Mouse (Mus musculus): ENCODE data around the gene Tsr3.
"Not testable (repeated sequence)": the region's sequence is repeated elsewhere in the genome, so short reads cannot be mapped to it uniquely, and the experiment has no call there.

Gene Tsr3

DNA sequence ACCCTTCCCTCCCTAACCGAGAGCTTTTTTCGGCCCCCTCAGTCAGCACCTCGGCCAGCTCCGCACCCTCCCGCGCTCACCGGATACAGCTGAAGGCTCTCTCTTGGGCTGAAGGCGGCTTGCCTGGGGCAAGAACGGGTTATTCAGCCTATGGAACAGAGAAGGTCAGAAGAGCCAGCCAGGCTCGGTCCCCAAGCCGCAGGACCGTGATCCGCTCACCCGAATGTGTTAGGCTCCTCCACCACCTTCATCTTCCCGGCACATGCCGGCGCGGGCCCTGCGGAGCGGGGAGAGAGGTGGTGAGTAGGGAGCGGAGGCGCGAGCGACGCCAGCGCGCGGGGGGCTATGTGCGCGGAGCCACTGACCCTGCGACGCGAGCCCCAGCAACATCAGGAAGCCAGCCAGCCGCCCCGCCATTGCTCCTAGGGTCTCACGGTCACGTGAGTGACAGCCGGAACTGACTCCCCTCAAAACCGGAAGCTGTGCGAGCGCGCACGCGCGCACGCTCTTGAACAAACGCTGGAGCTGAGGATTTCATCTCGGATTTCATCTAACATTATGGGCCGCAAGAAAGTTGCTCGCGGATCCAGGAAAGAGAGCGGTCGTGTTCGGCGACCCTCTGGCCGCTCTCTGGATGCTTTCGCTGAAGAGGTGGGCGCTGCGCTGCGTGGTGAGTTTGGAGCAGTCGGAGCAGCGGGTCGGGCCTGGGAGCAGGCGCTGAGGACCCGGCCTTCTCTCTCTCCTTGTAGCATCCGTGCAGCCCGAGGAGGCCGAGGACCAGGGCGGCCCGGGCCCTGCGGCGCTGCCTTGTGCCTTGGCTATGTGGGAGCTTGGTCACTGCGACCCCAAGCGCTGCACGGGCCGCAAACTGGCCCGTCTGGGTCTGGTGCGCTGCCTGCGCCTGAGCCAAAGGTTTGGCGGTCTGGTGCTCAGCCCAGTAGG, at the start of gene Tsr3, which contains the start of gene Gnptg:
Gene Tsr3 (plus strand): TSS at position 476 of the 942 bp plus-strand sequence.
Gene Gnptg (minus strand): TSS at position 430 of the 942 bp plus-strand sequence.
- DNase-seq = peak; percentile 92

- DNase-seq = no peak
Observed at GRCm38 (mm10) chr17:25202401-25202800, 37.6 kb upstream of the Tsr3 start.

- DNase-seq = peak; percentile 60
Observed at GRCm38 (mm10) chr17:25210006-25210405, 30.0 kb upstream of the Tsr3 start.

DNA sequence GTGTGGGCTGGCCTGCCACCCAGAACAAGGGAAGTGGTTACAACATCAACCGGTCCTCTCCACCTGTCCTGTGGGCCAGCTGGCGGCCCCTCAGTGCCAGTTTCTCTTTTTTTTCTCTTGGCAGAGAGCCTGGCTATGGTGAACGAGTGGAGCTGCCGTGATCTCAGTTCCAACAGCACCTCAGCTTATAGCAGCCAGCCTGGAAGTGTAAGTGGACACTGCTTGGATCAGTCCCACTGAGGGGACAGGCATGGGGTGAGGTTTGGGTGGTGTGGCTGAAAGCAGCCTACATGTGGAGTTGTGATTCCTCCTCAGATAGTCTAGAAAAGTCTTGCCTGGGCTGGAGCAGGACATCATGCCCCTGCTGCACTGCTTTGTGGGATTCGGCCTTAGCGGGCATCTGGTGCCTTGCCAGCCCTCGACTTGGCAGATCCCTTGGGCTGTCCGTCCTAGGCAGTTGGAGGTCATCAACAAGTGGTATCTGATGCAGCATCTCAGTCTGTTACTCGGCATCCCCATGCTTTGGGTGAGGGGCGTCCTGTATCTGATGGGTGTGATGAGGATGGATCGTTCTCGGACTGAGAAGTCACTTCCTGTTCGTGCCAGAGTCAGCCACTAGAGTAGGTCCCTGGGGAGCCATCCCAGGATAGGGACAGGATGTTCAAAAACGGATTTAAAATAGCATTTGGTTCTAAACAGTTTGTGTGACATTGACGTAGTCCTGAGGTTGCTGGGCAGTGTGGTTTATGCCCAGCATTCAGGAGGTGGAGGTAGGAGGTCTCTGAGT, 29.1 kb upstream of the Tsr3 start:
- peak; percentile 62 for DNase-seq

DNA sequence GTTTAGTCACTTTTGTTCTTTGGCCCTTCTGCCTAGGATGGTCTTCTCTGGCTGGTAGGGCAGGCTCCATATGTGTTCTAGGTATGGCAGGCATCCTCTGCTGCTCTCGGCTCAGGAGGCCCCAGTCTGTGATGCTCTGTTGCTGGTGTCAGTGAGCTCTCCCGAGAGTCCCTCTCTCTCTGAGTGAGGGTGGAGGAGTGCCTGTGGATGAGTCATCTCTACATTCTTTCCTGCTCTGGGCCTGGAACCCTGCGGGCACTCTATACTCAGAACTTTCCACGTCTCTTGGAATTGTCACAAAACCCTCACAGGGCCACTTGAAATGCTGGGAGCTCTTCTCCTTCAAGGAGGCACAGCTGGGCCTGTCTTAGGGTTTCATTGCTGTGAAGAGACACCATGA, 28.3 kb upstream of the Tsr3 start:
- DNase-seq = no peak

DNA sequence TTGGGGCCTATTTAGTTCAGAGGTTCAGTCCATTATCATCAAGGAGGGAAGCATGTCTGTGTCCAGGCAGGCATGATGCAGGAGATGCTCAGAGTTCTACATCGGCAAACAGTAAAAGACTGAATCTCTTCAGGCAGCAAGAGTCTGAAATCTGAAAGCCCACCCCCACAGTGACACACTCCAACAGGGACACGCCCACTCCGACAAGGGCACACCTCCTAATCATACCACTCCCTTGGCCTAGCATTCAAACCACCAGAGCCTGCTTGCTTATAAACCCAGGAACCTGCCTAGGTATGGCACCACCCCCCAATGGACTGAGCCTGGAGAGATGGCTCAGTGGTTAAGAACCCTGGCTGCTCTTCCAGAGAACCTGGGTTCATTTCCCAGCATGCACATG, 24.5 kb upstream of the Tsr3 start:
- DNase-seq = no peak

GRCm38 (mm10) chr17:25218967-25219366, 21.0 kb upstream of the Tsr3 start:
- no peak for DNase-seq

DNA sequence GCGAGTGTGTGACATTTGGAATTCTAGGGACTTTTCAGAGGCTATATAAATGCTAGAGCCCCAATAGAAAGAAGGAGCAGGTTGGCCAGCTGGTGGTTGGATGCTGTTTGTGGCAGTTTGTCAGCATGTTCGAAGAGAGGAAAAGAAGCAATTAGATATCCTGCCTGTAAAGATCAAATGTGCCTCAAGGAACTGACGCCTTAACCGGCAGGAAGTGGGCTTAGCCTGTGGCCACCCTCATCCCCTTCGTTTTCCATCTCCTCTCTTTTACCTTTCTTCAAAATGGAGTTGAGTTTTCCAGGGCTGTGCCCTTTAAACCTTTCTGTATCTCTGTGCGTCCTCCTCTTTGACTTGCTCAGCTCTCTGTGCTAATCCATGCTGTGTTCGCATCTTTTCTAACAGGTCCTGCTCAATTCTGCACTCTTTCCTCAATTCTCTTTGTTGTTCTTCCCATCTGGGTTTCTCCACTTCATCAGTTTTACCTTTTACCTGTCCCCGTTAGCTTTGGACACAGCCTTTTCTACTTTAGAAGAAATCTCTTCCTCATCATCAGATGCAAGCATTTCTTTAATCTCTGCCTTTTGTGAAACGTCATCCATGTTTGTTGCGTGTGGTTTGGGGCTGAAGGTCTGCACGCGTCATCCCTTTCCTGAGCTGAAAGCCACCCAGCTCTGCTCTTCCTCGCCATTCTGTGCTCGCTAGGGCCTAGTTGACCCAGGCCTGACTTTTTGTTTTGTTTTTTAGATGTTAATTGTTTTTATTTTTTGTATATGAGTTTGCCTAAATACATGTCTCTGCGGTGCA, 20.3 kb upstream of the Tsr3 start:
- no peak for DNase-seq

GRCm38 (mm10) chr17:25220746-25221145, 19.2 kb upstream of the Tsr3 start:
- DNase-seq = no peak

- DNase-seq = peak; percentile 64
Observed at GRCm38 (mm10) chr17:25221821-25222503, 18.0 kb upstream of the Tsr3 start.

DNA sequence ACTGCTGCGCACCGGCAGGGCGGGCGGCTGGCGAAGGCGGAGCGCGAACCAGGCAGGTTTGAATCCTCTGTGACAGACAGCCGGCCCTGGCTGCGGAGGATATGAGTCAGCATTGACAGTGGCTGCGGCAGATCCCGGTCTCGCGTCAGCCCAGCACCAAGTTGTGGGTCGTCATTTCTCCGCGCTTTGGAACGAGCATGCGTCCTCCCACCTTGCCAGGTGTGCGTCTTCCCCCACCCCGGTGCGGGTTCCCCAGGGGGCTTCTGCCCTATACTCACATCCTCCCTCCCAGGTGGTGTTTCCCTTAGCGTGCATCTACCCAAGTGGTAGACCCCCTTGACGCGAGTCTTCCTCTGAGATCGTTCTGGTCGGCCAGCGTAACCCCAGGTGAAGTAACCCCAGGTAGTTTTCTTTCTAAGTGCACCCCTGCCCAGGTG, 17.4 kb upstream of the Tsr3 start:
- DNase-seq = not testable (repeated sequence)

DNA sequence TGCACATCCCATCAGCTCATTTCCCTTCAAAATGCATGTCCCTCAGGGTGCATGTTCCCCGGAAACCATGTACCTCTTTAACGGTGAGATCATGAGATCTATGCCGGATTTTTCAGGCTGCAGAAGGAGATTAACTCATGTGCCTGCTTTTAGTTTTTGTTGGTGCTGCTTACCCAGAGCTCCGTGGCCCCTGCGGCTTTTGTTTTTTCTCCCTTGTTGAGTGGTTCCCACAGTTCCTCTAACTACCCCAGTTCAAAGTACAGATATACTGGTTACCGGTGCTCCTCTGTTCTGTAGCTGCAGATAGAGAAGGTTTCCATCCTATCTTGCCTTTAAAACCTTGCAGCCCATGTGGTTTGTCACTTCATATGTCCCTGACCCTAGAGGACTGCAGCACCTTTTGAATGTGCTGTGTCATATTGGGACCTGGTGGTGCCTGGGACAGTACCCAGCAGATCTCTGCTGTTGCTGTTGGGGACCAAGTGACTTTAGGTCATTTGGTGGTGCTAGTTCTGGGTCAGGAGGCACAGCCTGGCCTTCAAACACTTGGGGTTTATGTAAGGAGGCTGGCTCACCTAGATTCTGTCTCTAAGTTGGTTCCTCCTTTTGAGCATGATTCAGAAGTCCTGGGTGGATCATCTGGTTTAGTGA, 16.9 kb upstream of the Tsr3 start:
- DNase-seq = no peak

DNA sequence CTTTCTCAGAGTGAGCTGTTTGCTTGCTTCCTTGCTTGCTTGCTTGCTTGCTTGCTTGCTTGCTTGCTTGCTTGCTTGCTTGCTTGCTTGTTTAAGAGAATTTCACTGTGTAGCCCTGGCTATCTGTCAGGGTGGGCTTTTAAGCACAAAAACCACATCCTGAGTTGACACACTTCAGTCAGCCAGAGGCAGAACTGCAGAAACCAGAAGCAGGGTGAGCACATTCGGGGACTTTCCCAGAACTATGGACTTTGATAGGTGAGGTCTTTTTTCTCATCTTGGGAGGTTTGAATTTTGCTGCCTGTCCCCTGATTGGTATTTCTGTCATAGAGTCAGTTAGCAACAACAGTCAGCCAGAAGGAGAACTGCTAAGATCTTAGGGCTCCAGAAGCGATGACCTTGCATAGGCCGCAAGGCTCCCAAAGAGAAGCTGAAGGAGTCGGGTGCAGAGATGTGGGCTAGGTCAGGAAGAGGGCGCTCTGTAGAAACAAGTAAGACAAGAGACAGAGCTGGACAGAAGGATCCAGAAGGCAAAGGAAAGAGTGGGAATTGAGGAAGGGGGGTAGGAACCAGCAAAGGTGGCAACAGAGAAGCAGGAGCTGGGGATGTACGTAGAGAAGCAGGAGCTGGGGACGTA, 15.3 kb upstream of the Tsr3 start:
- DNase-seq = no peak

DNA sequence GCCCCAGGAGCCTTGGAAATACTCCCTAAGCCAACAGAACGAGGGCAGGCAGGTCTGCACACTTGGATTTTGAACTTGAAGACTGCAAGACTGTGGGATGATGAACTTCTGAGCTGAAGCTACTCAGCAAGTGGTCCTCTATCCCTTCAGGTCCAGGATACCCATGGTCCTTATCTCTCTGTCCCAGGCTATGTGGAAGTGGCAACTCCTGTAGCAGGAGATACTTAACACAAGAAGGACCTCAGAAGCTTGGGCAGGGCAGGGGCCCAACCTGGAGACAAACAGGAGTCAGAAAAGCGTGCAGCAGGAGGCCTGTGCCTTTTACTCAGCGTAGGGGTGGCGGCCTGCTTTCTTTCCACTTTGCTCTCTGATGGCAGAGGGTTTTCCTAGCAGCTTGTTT, 14.3 kb upstream of the Tsr3 start:
- DNase-seq = no peak

- DNase-seq = no peak
Observed at GRCm38 (mm10) chr17:25227991-25228390, 12.0 kb upstream of the Tsr3 start.

DNA sequence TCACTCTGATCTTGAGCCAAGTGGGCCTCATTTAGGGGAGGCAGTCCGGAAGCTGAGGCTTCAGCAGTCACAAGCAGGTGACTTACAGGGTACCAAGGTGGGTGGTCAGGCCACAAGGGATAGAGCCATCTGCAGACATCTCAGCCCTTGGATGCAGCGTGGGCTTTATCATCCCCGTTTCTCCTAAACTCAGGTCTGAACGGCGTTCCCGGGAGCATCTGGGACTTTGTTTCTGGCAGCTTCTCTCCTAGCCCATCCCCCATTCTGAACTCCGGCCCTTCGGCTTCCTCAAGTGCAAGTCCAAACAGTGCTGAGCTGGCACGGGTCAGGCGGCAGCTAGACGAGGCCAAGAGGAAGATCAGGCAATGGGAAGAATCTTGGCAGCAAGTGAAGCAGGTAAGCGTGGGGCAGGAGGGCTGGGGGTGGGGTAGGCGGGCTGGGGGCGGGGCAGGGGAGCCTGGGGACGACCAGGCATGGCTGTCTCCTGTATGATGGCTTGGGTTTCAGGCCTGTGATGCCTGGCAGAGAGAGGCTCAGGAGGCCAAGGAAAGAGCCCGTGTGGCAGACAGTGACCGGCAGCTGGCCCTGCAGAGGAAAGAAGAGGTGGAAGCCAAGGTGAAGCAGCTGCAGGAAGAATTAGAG, 9.8 kb upstream of the Tsr3 start:
- DNase-seq = not testable (repeated sequence)

DNA sequence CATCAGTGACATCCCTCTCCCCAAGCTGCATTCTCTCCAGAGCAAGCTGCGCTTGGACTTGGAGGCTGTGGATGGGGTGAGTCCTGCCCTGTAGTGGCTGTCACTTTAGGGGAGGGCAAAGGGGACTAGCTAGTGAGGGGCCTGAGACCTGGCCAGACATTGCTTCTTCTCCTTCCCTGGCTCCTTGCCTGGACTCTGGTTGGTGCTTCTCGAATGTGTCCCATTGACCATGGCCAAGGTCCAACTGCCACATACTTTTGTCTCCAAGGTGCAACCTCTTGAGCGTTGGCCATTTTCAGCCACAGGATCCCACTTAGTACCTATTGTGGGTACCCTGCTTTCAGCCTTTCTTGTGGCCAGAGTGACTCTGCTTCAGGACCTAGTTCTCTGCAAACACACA, 9.3 kb upstream of the Tsr3 start:
- no peak for DNase-seq

DNA sequence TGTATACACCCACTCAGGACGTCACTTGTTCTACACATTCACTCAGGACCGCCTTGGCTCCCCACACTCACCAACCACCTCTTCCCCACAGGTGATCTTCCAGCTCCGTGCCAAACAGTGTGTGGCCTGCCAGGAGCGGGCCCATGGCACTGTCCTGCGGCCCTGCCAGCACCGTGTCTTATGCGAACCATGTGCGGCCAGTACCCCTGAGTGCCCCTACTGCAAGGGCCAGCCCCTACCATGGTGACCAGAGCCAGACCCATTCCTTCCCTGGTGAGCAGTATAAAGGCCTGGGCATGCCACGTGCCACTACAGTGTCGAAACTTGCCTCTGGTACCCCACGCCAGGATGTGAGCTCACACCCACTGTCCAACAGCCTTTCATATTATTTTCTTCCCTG, 8.3 kb upstream of the Tsr3 start:
- not testable (repeated sequence) for DNase-seq

GRCm38 (mm10) chr17:25235635-25236034, 4.3 kb upstream of the Tsr3 start:
- no peak for DNase-seq

DNA sequence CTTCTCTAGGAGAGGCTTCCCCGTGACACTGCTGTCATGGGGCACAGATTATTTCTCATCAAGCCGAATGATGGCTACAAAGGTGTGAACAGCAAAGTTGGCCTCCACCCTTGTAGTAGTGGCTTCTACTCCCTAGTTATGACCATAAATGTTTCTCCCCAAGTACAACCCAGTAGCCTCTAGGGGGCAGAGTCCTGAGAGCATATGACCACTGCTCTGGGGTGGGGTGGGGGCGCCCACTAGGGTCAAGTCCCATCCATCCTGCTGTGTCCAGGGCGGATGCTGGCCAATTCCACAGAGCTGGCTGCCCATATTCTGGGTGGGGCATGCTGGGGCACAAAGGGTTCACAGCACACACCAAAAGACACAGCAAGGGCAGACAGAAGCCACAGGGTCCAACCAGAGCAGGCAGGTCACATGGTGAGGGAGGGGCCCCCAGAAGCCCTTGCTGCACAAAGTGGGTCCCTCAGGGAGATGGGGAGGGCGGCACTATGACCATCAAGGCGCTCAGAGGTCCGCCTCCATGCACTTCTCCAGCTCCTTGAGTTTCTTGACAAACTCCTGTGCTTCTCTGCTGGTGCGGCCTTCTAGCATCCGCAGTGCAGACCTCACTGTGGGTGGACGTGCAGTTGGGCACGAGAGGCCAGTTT, 3.3 kb downstream of the Tsr3 start:
- peak; percentile 36 for DNase-seq

Data from lung, postnatal 10 days (tissue).